Mouse (Mus musculus): ENCODE data around the gene Spink2.

DNA sequence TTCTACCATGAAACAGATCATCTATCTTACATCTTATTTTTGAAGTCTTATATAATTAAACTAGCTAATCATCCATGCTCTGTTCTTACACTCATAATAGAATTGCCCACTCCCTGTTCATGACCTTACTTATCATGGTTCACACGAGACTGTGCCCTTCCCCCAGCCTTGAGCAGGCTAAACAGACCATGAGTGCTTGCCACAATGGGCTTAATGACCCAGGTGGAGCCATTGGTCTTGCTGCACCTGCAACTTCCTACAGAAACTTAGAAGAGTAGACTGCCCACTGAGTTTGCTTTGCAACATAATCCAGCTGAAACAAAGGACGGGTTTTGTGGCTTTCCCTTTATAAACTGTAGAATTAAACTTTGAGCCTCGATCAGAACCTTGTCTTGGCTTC lies 22.5 kb downstream of the Spink2 start:
- TF ChIP-seq CTCF (IDR thresholded peaks at IDR 0.05; ENCODE audit: low read depth, low read length), result no peak
- no peak for TF ChIP-seq POLR2A (IDR thresholded peaks at IDR 0.05; ENCODE audit: extremely low read depth, insufficient read depth, low read length)
